25 mouse cellular contexts compared by ENCODE assay signal in genomic region chr6:111571471-111572088, GRCm38 (mm10).
DNase-seq lines count a peak whose midpoint lies in the region; ATAC-seq and TF ChIP-seq lines count a peak whose summit lies in the region.
"Had no signal": no experiment of that assay in that cellular context is flagged by ENCODE, and none has a peak within 500 bp of the region (broad histone marks: within the 10 kb centered on the region; RNA-seq: fewer than 3 reads in every experiment).

No protein-coding gene starts in this region.

- no peaks in the 10 kb centered on the region for H3K9me3 ChIP-seq in hindbrain, embryonic 11.5 days (ENCODE audit: control insufficient read depth, low read length)
- H3K9me3 ChIP-seq in hindbrain, embryonic 12.5 days (replicated peaks), result no peaks in the 10 kb centered on the region
- no peaks in the 10 kb centered on the region for H3K9me3 ChIP-seq in midbrain, postnatal 0 days (ENCODE audit: low read length)
- no peaks in the 10 kb centered on the region for H3K9me3 ChIP-seq in midbrain, embryonic 13.5 days
- H3K9me3 ChIP-seq: forebrain, embryonic 15.5 days; heart, embryonic 13.5 days; limb, embryonic 13.5 days; liver, embryonic 12.5 days; lung, embryonic 15.5 days had no signal

- DNase-seq in hindbrain, embryonic 11.5 days (ENCODE audit: low spot score), result no peak
- DNase-seq in midbrain, postnatal 0 days (ENCODE audit: low spot score), result peak; percentile 44
- DNase-seq in lung, postnatal 10 days, result peak; percentile 2
- no peak for DNase-seq in adrenal gland, adult 2 months
- no peak for DNase-seq in layer of hippocampus, adult 18-20 months (ENCODE audit: low spot score in 2 of 2)
- DNase-seq: adrenal gland, postnatal 25 days; cerebellum, adult 9-10 months; gastrocnemius, postnatal 25 days; heart, adult 2 months; kidney, adult 18-20 months; right cerebral cortex, postnatal 14 days; thymus, adult 2 months; thymus, postnatal 4 days had no signal

- H3K27me3 ChIP-seq in hindbrain, embryonic 11.5 days (ENCODE audit: control insufficient read depth, insufficient read depth, low read length), result no peaks in the 10 kb centered on the region
- H3K27me3 ChIP-seq in hindbrain, embryonic 12.5 days, result no peaks in the 10 kb centered on the region
- no peaks in the 10 kb centered on the region for H3K27me3 ChIP-seq in midbrain, postnatal 0 days (ENCODE audit: insufficient read depth, low read length)
- no peaks in the 10 kb centered on the region for H3K27me3 ChIP-seq in midbrain, embryonic 13.5 days
- H3K27me3 ChIP-seq: forebrain, embryonic 15.5 days; heart, embryonic 13.5 days; limb, embryonic 13.5 days; liver, embryonic 12.5 days; lung, embryonic 15.5 days had no signal

- WGBS in hindbrain, embryonic 11.5 days, result 66% methylated on average over 4 of the region's 4 CpGs
- WGBS in hindbrain, embryonic 12.5 days, result 69% methylated on average over 4 of the region's 4 CpGs
- WGBS in midbrain, postnatal 0 days, result 72% methylated on average over 4 of the region's 4 CpGs
- 84% methylated on average over 4 of the region's 4 CpGs for WGBS in midbrain, embryonic 13.5 days

- no peaks in the 10 kb centered on the region for H3K36me3 ChIP-seq in hindbrain, embryonic 11.5 days (ENCODE audit: control insufficient read depth, insufficient read depth, low read length)
- H3K36me3 ChIP-seq in hindbrain, embryonic 12.5 days, result no peaks in the 10 kb centered on the region
- no peaks in the 10 kb centered on the region for H3K36me3 ChIP-seq in midbrain, postnatal 0 days (ENCODE audit: insufficient read depth, low read length)
- no peaks in the 10 kb centered on the region for H3K36me3 ChIP-seq in midbrain, embryonic 13.5 days
- H3K36me3 ChIP-seq: forebrain, embryonic 15.5 days; heart, embryonic 13.5 days; limb, embryonic 13.5 days; liver, embryonic 12.5 days; lung, embryonic 15.5 days had no signal

- ATAC-seq in hindbrain, embryonic 11.5 days (ENCODE audit: low FRiP score), result peak; percentile 49; the same call in 1 of the 2 replicates
- ATAC-seq in hindbrain, embryonic 12.5 days (ENCODE audit: low FRiP score), result no peak
- no peak for ATAC-seq in midbrain, postnatal 0 days (ENCODE audit: low FRiP score)
- no peak for ATAC-seq in midbrain, embryonic 13.5 days
- ATAC-seq: CD4-positive, CD25-positive, alpha-beta regulatory T cell, adult 4 months; forebrain, embryonic 15.5 days; inflammation-experienced regulatory T-cells, adult 6 months; liver, embryonic 12.5 days; midbrain, embryonic 16.5 days had no signal

- H3K4me2 ChIP-seq in hindbrain, embryonic 11.5 days (replicated peaks; ENCODE audit: low read depth, low read length), result no peak overlapping the region
- no peak overlapping the region for H3K4me2 ChIP-seq in hindbrain, embryonic 12.5 days (replicated peaks)
- H3K4me2 ChIP-seq in midbrain, postnatal 0 days (ENCODE audit: low read depth, low read length, poor library complexity, severe bottlenecking), result no peak overlapping the region
- no peak overlapping the region for H3K4me2 ChIP-seq in midbrain, embryonic 13.5 days (replicated peaks)
- H3K4me2 ChIP-seq: forebrain, embryonic 15.5 days; heart, embryonic 13.5 days; limb, embryonic 13.5 days; liver, embryonic 12.5 days; lung, embryonic 15.5 days had no signal

- no peak overlapping the region for H3K27ac ChIP-seq in hindbrain, embryonic 11.5 days (ENCODE audit: low read depth, low read length)
- H3K27ac ChIP-seq in hindbrain, embryonic 12.5 days, result no peak overlapping the region
- no peak overlapping the region for H3K27ac ChIP-seq in midbrain, postnatal 0 days (ENCODE audit: low read depth, low read length)
- H3K27ac ChIP-seq in midbrain, embryonic 13.5 days, result no peak overlapping the region
- H3K27ac ChIP-seq: forebrain, embryonic 15.5 days; heart, adult 2 months; heart, embryonic 13.5 days; kidney, postnatal 0 days; limb, embryonic 13.5 days; liver, embryonic 12.5 days; lung, embryonic 15.5 days; stomach, postnatal 0 days had no signal

- H3K4me1 ChIP-seq in hindbrain, embryonic 11.5 days (replicated peaks; ENCODE audit: control insufficient read depth, insufficient read depth, low read length), result no peaks in the 10 kb centered on the region
- H3K4me1 ChIP-seq in hindbrain, embryonic 12.5 days, result no peaks in the 10 kb centered on the region
- no peaks in the 10 kb centered on the region for H3K4me1 ChIP-seq in midbrain, postnatal 0 days (ENCODE audit: insufficient read depth, low read length)
- no peaks in the 10 kb centered on the region for H3K4me1 ChIP-seq in midbrain, embryonic 13.5 days (replicated peaks)
- H3K4me1 ChIP-seq: forebrain, embryonic 15.5 days; heart, embryonic 13.5 days; limb, embryonic 13.5 days; liver, embryonic 12.5 days; lung, embryonic 15.5 days had no signal

- TF ChIP-seq CTCF in midbrain, postnatal 0 days (IDR thresholded peaks at IDR 0.05), result no peak

- no peak overlapping the region for H3K9ac ChIP-seq in hindbrain, embryonic 11.5 days (ENCODE audit: low read depth, low read length)
- no peak overlapping the region for H3K9ac ChIP-seq in hindbrain, embryonic 12.5 days
- no peak overlapping the region for H3K9ac ChIP-seq in midbrain, postnatal 0 days (replicated peaks; ENCODE audit: low read length, poor library complexity, severe bottlenecking)
- no peak overlapping the region for H3K9ac ChIP-seq in midbrain, embryonic 13.5 days (replicated peaks)
- H3K9ac ChIP-seq: forebrain, embryonic 15.5 days; heart, embryonic 13.5 days; limb, embryonic 13.5 days; liver, embryonic 12.5 days; lung, embryonic 15.5 days had no signal

- H3K4me3 ChIP-seq in hindbrain, embryonic 11.5 days (ENCODE audit: low read depth, low read length), result no peak overlapping the region
- no peak overlapping the region for H3K4me3 ChIP-seq in hindbrain, embryonic 12.5 days
- H3K4me3 ChIP-seq in midbrain, postnatal 0 days (ENCODE audit: low read depth, low read length), result no peak overlapping the region
- no peak overlapping the region for H3K4me3 ChIP-seq in midbrain, embryonic 13.5 days (replicated peaks)
- H3K4me3 ChIP-seq: forebrain, embryonic 15.5 days; heart, adult 2 months; heart, embryonic 13.5 days; limb, embryonic 13.5 days; liver, embryonic 12.5 days; lung, embryonic 15.5 days had no signal

Comparison
In these comparisons a context has a peak if more than half of its experiments do, and no peak if none do; other contexts are left out.
1. DNase-seq: peak in midbrain, postnatal 0 days (single experiment) and lung, postnatal 10 days (single experiment); none in hindbrain, embryonic 11.5 days (single experiment), adrenal gland, adult 2 months (single experiment) and layer of hippocampus, adult 18-20 months (0 of 2).